Mouse (Mus musculus) c-Kit-positive CD71-positive TER-119-positive erythroid progenitor cells, embryonic 14.5 days (primary cell): ENCODE data around the gene Slbp.

ENCODE experiments used
- DNase-seq: peaks from one replicate; pipeline ENCODE4 v3.0.0-alpha.2; 2013; ENCODE audit warnings: low spot score

Slbp gene

GRCm38 (mm10) chr5:33681044-33681443 is 28.7 kb upstream of the Slbp start:
- DNase-seq = no peak

GRCm38 (mm10) chr5:33678244-33678643 is 25.9 kb upstream of the Slbp start:
- DNase-seq = no peak

GRCm38 (mm10) chr5:33675964-33676363 is 23.6 kb upstream of the Slbp start:
- DNase-seq = peak; percentile 31

- DNase-seq = no peak
These were observed 22.1 kb upstream of the Slbp start for GRCm38 (mm10) chr5:33674439-33674838.

GRCm38 (mm10) chr5:33671659-33672058 is 19.3 kb upstream of the Slbp start:
- no peak for DNase-seq

GRCm38 (mm10) chr5:33668223-33668622 is 15.8 kb upstream of the Slbp start:
- peak; percentile 37 for DNase-seq

GRCm38 (mm10) chr5:33658664-33659050 is 6.3 kb upstream of the Slbp start:
- no peak for DNase-seq

- peak; percentile 96 for DNase-seq
These were observed 5.7 kb upstream of the Slbp start, which contains the start of the genes Tacc3 and Tmem129 for GRCm38 (mm10) chr5:33657787-33658663. Gene Tacc3, plus strand, starts transcription at chr5:33658128. Gene Tmem129, minus strand, starts transcription at chr5:33658416.

GRCm38 (mm10) chr5:33657251-33657786 is 4.9 kb upstream of the Slbp start:
- DNase-seq = peak; percentile 77

GRCm38 (mm10) chr5:33656739-33657138 is 4.4 kb upstream of the Slbp start:
- no peak for DNase-seq

GRCm38 (mm10) chr5:33655251-33655840 is 3.0 kb upstream of the Slbp start:
- no peak for DNase-seq

GRCm38 (mm10) chr5:33654424-33654823 is 2.0 kb upstream of the Slbp start:
- no peak for DNase-seq

GRCm38 (mm10) chr5:33652783-33653173 is 404 bp upstream of the Slbp start:
- DNase-seq = no peak

- DNase-seq = no peak
These were observed 843 bp downstream of the Slbp start for GRCm38 (mm10) chr5:33651541-33651920.

- DNase-seq = peak; percentile 53
These were observed 1.4 kb downstream of the Slbp start for GRCm38 (mm10) chr5:33651017-33651416.

GRCm38 (mm10) chr5:33640652-33641051 is 11.7 kb downstream of the Slbp start:
- no peak for DNase-seq

GRCm38 (mm10) chr5:33638826-33639225 is 13.5 kb downstream of the Slbp start:
- no peak for DNase-seq

- DNase-seq = no peak
These were observed 14.6 kb downstream of the Slbp start for GRCm38 (mm10) chr5:33637606-33638350.

- DNase-seq = no peak
These were observed 17.0 kb downstream of the Slbp start for GRCm38 (mm10) chr5:33635361-33635760.

- no peak for DNase-seq
These were observed 19.8 kb downstream of the Slbp start for GRCm38 (mm10) chr5:33632526-33632925.

- DNase-seq = no peak
These were observed 21.8 kb downstream of the Slbp start for GRCm38 (mm10) chr5:33630615-33631014.

GRCm38 (mm10) chr5:33630061-33630460 is 22.3 kb downstream of the Slbp start:
- DNase-seq = peak; percentile 75
